Comparison of ENCODE assay signal across 33 mouse cellular contexts in genomic region chr11:55394592-55394991, GRCm38 (mm10). TPM values are rescaled to one million over a fixed set of nuclear protein-coding genes. Genes with fewer than 3 reads are reported as not detected.
DNase-seq lines count a peak whose midpoint lies in the region; ATAC-seq lines count a peak whose summit lies in the region.
"Had no signal": no experiment of that assay in that cellular context is flagged by ENCODE, and none has a peak within 500 bp of the region (broad histone marks: within the 10 kb centered on the region; RNA-seq: fewer than 3 reads in every experiment).

No protein-coding gene starts in this region.

- H3K9ac ChIP-seq in lung, embryonic 15.5 days = no peak overlapping the region
- H3K9ac ChIP-seq: forebrain, embryonic 13.5 days; heart, embryonic 12.5 days; hindbrain, embryonic 14.5 days; limb, embryonic 13.5 days; liver, embryonic 12.5 days; liver, postnatal 0 days; midbrain, embryonic 15.5 days had no signal

- DNase-seq in heart, adult 11 months = peak; percentile 86
- no peak for DNase-seq in heart, postnatal 36 days
- DNase-seq in lung, postnatal 25 days (ENCODE audit: low spot score) = no peak
- DNase-seq in neural tube, embryonic 10.5 days (ENCODE audit: extremely low spot score, low spot score) = no peak
- no peak for DNase-seq in urinary bladder, postnatal 25 days (ENCODE audit: low spot score)
- DNase-seq: adrenal gland, adult 2 months; adrenal gland, postnatal 36 days; B cell, adult 2 months; cerebellum, adult 2 months; cerebellum, postnatal 14 days; kidney, adult 9 months; kidney, postnatal 14 days; liver, postnatal 0 days; lung, postnatal 10 days; right cerebral cortex, postnatal 25 days; thymus, adult 2 months; thymus, postnatal 4 days had no signal

- H3K9me3 ChIP-seq in lung, embryonic 15.5 days = no peaks in the 10 kb centered on the region
- H3K9me3 ChIP-seq: forebrain, embryonic 13.5 days; heart, embryonic 12.5 days; limb, embryonic 13.5 days; liver, embryonic 12.5 days; megakaryocyte, embryonic 14.5 days; midbrain, embryonic 15.5 days had no signal

- no peak overlapping the region for H3K4me3 ChIP-seq in lung, embryonic 15.5 days
- H3K4me3 ChIP-seq in brown adipose tissue, adult 24 weeks (ENCODE audit: insufficient read depth, low read depth, low read length) = no peak overlapping the region
- H3K4me3 ChIP-seq: erythroblast, embryonic 14.5 days; forebrain, embryonic 13.5 days; heart, embryonic 12.5 days; layer of hippocampus, adult 2 months; left cerebral cortex, adult 2 months; limb, embryonic 13.5 days; liver, embryonic 12.5 days; megakaryocyte, embryonic 14.5 days; midbrain, embryonic 15.5 days had no signal

- peaks cover 50% of the 10 kb centered on the region for H3K36me3 ChIP-seq in lung, embryonic 15.5 days
- H3K36me3 ChIP-seq: midbrain, embryonic 15.5 days had no signal

- no peak overlapping the region for H3K4me2 ChIP-seq in lung, embryonic 15.5 days
- H3K4me2 ChIP-seq: forebrain, embryonic 13.5 days; heart, embryonic 12.5 days; hindbrain, embryonic 14.5 days; limb, embryonic 13.5 days; liver, embryonic 12.5 days; midbrain, embryonic 15.5 days had no signal

- H3K27me3 ChIP-seq in lung, embryonic 15.5 days = no peaks in the 10 kb centered on the region
- H3K27me3 ChIP-seq: forebrain, embryonic 13.5 days; heart, embryonic 12.5 days; limb, embryonic 13.5 days; liver, embryonic 12.5 days; midbrain, embryonic 15.5 days had no signal

- H3K27ac ChIP-seq in lung, embryonic 15.5 days = 0 out of 2 replicates have a peak overlapping the region, but pooled peaks have one; percentile 19
- peak overlapping the region; percentile 76; the same call in 1 of the 2 replicates for H3K27ac ChIP-seq in brown adipose tissue, adult 24 weeks (replicated peaks; ENCODE audit: low read depth, low read length)
- H3K27ac ChIP-seq: forebrain, embryonic 13.5 days; hindbrain, embryonic 14.5 days; layer of hippocampus, adult 2 months; left cerebral cortex, adult 2 months; limb, embryonic 13.5 days; liver, embryonic 12.5 days; midbrain, embryonic 15.5 days had no signal

- no peak for ATAC-seq in lung, embryonic 15.5 days (ENCODE audit: borderline replicate concordance, extremely low read depth, low FRiP score, low TSS enrichment)
- ATAC-seq in granulocyte monocyte progenitor cell, adult 5-6 weeks (replicated peaks; ENCODE audit: poor library complexity, severe bottlenecking) = peak; percentile 46
- ATAC-seq: activated CD4-positive, CD25-positive, alpha-beta regulatory T cell, adult 4 months; forebrain, embryonic 13.5 days; intestine, postnatal 0 days; liver, embryonic 12.5 days; liver, postnatal 0 days; midbrain, embryonic 15.5 days had no signal

- intact Hi-C loops in heart, postnatal 36 days (cut with DNase I) = no loop called here

- H3K4me1 ChIP-seq in lung, embryonic 15.5 days = 0 out of 2 replicates have a peak, but pooled peaks cover 7% of the 10 kb centered on the region
- H3K4me1 ChIP-seq in brown adipose tissue, adult 24 weeks (ENCODE audit: control insufficient read depth, insufficient read depth, insufficient read length, low read length) = peaks cover 28% of the 10 kb centered on the region
- H3K4me1 ChIP-seq: forebrain, embryonic 13.5 days; liver, embryonic 12.5 days; midbrain, embryonic 15.5 days had no signal

- WGBS in lung, embryonic 15.5 days = 62% methylated on average over 6 of the region's 6 CpGs

RNA-seq across cellular contexts. Expression of gene Sparc, which starts 28.4 kb away (rescaled TPM):
- 100 to 1,000 TPM; 645 to 801 TPM for total RNA-seq in heart, postnatal 36 days (2021)
- polyA plus RNA-seq in lung, embryonic 15.5 days (2015; fragmentation: Nextera tagmentation; extraction: Ambion mirVana) = 1,944 and 2,059 TPM in 2 replicates
- polyA plus RNA-seq in brown adipose tissue, adult 24 weeks (2012; ENCODE audit: insufficient read depth, insufficient read length, missing spikeins) = 730 and 804 TPM in 2 replicates
- total RNA-seq in granulocyte monocyte progenitor cell, adult 5-6 weeks (2014; fragmentation: Nextera tagmentation) = not detected in 2 replicates
- total RNA-seq in granulocyte monocyte progenitor cell, adult 5-6 weeks (2017) = 0.31 TPM in 1 of 2 replicates, not detected in the other
- polyA plus RNA-seq: activated CD4-positive, CD25-positive, alpha-beta regulatory T cell, adult 4 months had no signal

RNA-seq across cellular contexts. Expression of gene Fat2, which starts 58.2 kb away (rescaled TPM):
- under 1 TPM; 0.03 TPM for total RNA-seq in heart, postnatal 36 days (2021)
- polyA plus RNA-seq in lung, embryonic 15.5 days (2015; fragmentation: Nextera tagmentation; extraction: Ambion mirVana) = 0.29 and 0.41 TPM in 2 replicates
- polyA plus RNA-seq in brown adipose tissue, adult 24 weeks (2012; ENCODE audit: insufficient read depth, insufficient read length, missing spikeins) = not detected in 2 replicates
- total RNA-seq in granulocyte monocyte progenitor cell, adult 5-6 weeks (2014; fragmentation: Nextera tagmentation) = not detected in 2 replicates
- total RNA-seq in granulocyte monocyte progenitor cell, adult 5-6 weeks (2017) = not detected in 2 replicates
- total RNA-seq: neutrophil, adult 5-6 weeks had no signal
- polyA plus RNA-seq: activated CD4-positive, CD25-positive, alpha-beta regulatory T cell, adult 4 months; erythroblast, embryonic 14.5 days; forebrain, embryonic 13.5 days; heart, embryonic 12.5 days; intestine, postnatal 0 days; liver, embryonic 12.5 days; liver, postnatal 0 days had no signal

Comparison
In these comparisons a context has a peak if more than half of its experiments do, and no peak if none do; other contexts are left out.
1. RNA of gene Sparc, which starts 28.4 kb away (total RNA-seq): 645 to 801 TPM in heart, postnatal 36 days; 0.31 TPM in granulocyte monocyte progenitor cell, adult 5-6 weeks; every median in the first group is over 100 times any median in the second.